Mouse (Mus musculus): Measurements from ENCODE around the gene Gpr27. TPM values are rescaled to one million over a fixed set of nuclear protein-coding genes. Genes with fewer than 3 reads are reported as not detected.

The Gpr27 gene
- polyA plus RNA-seq (2012; rRNA removed), result 5.7 and 6.4 TPM in 2 replicates

GRCm38 (mm10) chr6:99692206-99692915 is at the start of gene Gpr27:
Gpr27 (plus strand) TSS chr6:99692679.

DNA sequence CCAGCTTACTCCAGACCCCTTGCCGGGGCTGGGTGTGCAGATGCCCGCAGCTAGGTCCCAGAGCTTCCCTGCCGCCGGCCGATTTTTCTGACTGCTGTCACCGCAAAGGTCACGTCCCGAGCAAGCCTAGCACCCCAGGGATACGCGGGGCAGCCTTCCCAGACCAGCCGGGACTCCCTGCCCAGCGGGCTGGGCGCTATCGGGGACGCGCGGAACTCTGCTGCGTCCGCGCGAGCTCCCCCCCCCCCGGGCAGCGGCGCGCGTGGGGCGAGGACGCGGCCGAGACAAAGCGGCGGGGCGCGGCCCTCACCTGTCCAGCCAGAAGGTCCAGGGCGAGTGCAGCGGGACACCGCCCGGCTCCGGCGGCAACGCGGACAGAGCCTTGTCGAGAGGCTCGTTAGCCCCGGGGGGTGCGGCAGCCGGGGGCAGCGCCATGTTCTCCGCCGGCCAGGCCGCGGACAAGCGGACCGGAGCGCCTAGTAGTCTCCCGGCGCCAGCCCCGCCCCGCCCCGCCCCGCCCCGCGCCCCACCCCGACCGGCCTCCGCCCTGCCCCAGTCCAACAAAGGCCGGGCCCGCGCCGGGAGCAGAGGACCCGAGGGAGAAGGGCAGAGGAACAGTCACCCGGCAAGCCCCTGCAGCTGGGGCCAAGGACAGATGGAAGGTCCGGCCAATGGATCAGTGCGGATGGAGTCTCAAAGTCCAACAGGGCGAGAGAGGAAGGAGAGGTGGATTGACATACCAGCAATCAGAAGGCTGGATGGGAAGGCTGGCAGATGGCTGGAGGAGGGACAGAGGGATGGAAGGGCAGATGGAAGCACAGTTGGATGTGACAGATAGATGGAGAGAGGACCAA is 25.9 kb upstream of the Gpr27 start, which contains the start of the genes Eif4e3 and Gm20696:
Eif4e3 (minus strand) TSS at position 454 of the 854 bp plus-strand sequence.
Gm20696 (minus strand) TSS at position 480 of the 854 bp plus-strand sequence.

DNA sequence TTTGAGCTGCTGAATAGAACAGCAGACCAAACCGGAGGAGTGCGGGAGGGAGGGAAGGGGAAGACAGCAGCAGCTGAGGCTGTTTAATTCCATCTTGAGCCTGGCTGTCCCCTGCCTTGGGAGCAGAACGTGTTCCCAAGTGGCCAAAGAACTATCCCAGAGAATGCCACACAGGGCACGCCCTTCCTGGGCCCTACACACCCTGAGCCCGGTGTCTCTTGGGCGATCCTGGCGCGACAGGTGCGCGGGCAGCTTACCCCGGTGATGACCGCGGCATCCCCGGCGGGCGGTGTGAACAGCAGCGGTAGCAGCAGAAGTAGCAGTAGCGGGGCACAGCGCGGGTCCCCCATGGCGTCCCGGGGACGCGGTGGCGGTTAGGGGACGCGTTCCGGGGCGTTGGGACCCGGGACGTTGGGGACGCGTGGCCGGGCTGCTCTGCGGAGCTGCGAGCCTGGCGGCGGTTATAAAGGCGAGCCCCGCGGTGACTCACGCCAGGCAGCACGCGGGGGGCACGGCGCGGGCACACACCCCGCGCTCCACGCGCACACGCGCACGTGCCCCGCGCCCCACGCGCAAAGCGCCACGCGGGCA is 33.6 kb downstream of the Gpr27 start, which contains the start of gene Prok2:
Prok2 (minus strand) TSS at position 422 of the 591 bp plus-strand sequence.

Other genes starting within 250 kb of the Gpr27 start
- gene Foxp1, start 170.0 kb upstream of the Gpr27 start, polyA plus RNA-seq (2012; rRNA removed), result 170 and 175 TPM in 2 replicates
- gene Eif4e3, start 25.9 kb upstream of the Gpr27 start, polyA plus RNA-seq (2012; rRNA removed), result 2.1 and 2.4 TPM in 2 replicates
- gene Gm20696, start 25.9 kb upstream of the Gpr27 start, polyA plus RNA-seq (2012; rRNA removed), result 0.42 and 0.76 TPM in 2 replicates
- gene Prok2, start 33.7 kb downstream of the Gpr27 start, polyA plus RNA-seq (2012; rRNA removed), result not detected in 2 replicates